Mouse (Mus musculus): ENCODE measurements around the gene Rasal2. TPM values are rescaled to one million over a fixed set of nuclear protein-coding genes. Genes with fewer than 3 reads are reported as not detected.

The Rasal2 gene
- polyA plus RNA-seq, 1 experiment from 2014 or later = 13.7 TPM

DNA sequence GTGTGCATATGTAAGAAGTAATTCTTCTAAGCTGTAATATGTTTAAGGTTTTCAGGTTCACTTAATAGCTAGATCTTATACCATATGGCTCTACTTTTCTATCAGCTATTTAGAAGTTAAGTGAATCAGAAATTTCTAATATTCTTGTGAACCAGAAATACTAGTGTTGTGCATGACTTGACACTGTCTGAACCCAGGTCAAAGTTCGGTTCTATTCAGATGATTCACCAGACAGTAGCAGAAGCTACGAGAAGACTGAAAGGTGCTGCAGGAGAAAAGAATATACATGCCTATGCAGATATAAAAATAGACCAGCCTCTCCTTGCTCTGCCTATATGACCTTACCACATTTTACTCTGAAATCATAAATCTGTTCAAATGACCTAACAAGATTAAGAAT, 182.0 kb downstream of the Rasal2 start:
- Histone ChIP-seq H3K4me1 (ENCODE audit: control insufficient read depth, insufficient read depth, low read length) (0 out of 2 replicates have a peak, but pooled peaks cover 2% of the 10 kb centered on the region), H3K27ac (ENCODE audit: low read length) (no peak overlapping the region), H3K27me3 (ENCODE audit: control insufficient read depth, insufficient read depth, low read length) (no peaks in the 10 kb centered on the region), H3K9me3 (replicated peaks; ENCODE audit: control insufficient read depth, low read length) (no peaks in the 10 kb centered on the region), H3K36me3 (ENCODE audit: control insufficient read depth, insufficient read depth) (no peaks in the 10 kb centered on the region), H3K4me3 (ENCODE audit: low read length) (no peak overlapping the region), H3K4me2 (ENCODE audit: low read depth, low read length) (no peak overlapping the region), H3K9ac (ENCODE audit: low read length) (no peak overlapping the region)
- WGBS = 58% methylated on average over 2 of the region's 2 CpGs
- ATAC-seq (replicated peaks; ENCODE audit: extremely low read depth, insufficient read depth, low FRiP score) = no peak

DNA sequence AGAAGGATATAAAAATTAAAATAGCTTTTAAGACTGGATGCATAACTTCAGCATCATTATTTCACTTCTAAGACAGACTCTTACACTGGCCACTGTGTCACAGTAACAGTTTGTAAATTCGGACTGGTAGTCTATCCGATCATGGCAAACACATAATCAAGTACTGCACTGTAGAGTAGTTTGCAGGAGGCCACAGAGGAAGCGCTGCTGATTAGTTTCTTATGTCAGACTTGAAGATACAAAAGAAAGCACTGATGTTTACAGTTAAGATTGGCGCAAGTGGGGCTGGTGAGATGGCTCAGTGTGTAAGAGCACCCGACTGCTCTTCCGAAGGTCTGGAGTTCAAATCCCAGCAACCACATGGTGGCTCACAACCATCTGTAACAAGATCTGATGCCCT, 187.4 kb downstream of the Rasal2 start:
- Histone ChIP-seq H3K4me3 (ENCODE audit: low read length) (no peak overlapping the region), H3K9ac (ENCODE audit: low read length) (no peak overlapping the region), H3K4me1 (ENCODE audit: control insufficient read depth, insufficient read depth, low read length) (no peaks in the 10 kb centered on the region), H3K4me2 (ENCODE audit: low read depth, low read length) (no peak overlapping the region), H3K9me3 (replicated peaks; ENCODE audit: control insufficient read depth, low read length) (no peaks in the 10 kb centered on the region), H3K36me3 (ENCODE audit: control insufficient read depth, insufficient read depth) (no peaks in the 10 kb centered on the region), H3K27me3 (ENCODE audit: control insufficient read depth, insufficient read depth, low read length) (no peaks in the 10 kb centered on the region), H3K27ac (ENCODE audit: low read length) (no peak overlapping the region)
- WGBS = 94% methylated on average over 6 of the region's 6 CpGs
- ATAC-seq (replicated peaks; ENCODE audit: extremely low read depth, insufficient read depth, low FRiP score) = no peak

DNA sequence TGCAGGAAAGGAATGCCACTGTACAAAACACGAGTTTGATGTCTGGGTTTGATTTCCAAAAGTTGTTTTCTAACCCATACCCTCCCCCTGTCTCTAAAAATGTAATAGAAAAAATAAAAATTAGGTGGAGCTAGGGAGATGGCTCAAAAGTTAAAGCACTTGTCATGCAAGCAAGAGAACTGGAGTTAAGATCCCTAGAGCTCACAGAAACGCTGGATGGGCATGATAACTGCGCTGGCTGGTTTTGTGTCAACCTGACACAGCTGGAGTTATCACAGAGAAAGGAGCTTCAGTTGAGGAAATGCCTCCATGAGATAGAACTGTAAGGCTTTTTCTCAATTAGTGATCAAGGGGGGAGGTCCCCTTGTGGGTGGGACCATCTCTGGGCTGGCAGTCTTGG, 191.5 kb downstream of the Rasal2 start:
- H3K9me3 ChIP-seq (replicated peaks; ENCODE audit: control insufficient read depth, low read length) = no peaks in the 10 kb centered on the region
- H3K27me3 ChIP-seq (ENCODE audit: control insufficient read depth, insufficient read depth, low read length) = no peaks in the 10 kb centered on the region
- H3K4me3 ChIP-seq (ENCODE audit: low read length) = no peak overlapping the region
- no peaks in the 10 kb centered on the region for H3K4me1 ChIP-seq (ENCODE audit: control insufficient read depth, insufficient read depth, low read length)
- H3K9ac ChIP-seq (ENCODE audit: low read length) = no peak overlapping the region
- H3K27ac ChIP-seq (ENCODE audit: low read length) = no peak overlapping the region
- WGBS = 73% methylated on average over 3 of the region's 3 CpGs
- H3K36me3 ChIP-seq (ENCODE audit: control insufficient read depth, insufficient read depth) = no peaks in the 10 kb centered on the region
- no peak for ATAC-seq (replicated peaks; ENCODE audit: extremely low read depth, insufficient read depth, low FRiP score)
- H3K4me2 ChIP-seq (ENCODE audit: low read depth, low read length) = no peak overlapping the region

- WGBS = 87% methylated on average over 1 of the region's 1 CpGs
- Histone ChIP-seq H3K27me3 (ENCODE audit: control insufficient read depth, insufficient read depth, low read length) (no peaks in the 10 kb centered on the region), H3K4me3 (ENCODE audit: low read length) (no peak overlapping the region)
Observed at GRCm38 (mm10) chr1:157220466-157220865, 191.9 kb downstream of the Rasal2 start.

GRCm38 (mm10) chr1:157208754-157209153, 203.6 kb downstream of the Rasal2 start:
- no peak for ATAC-seq (replicated peaks; ENCODE audit: extremely low read depth, insufficient read depth, low FRiP score)
- Histone ChIP-seq H3K4me2 (ENCODE audit: low read depth, low read length) (no peak overlapping the region), H3K9ac (ENCODE audit: low read length) (no peak overlapping the region), H3K4me1 (ENCODE audit: control insufficient read depth, insufficient read depth, low read length) (peaks cover 10% of the 10 kb centered on the region), H3K36me3 (ENCODE audit: control insufficient read depth, insufficient read depth) (no peaks in the 10 kb centered on the region), H3K9me3 (replicated peaks; ENCODE audit: control insufficient read depth, low read length) (peaks cover 4% of the 10 kb centered on the region; the same call in 1 of the 2 replicates), H3K27ac (ENCODE audit: low read length) (no peak overlapping the region), H3K27me3 (ENCODE audit: control insufficient read depth, insufficient read depth, low read length) (no peaks in the 10 kb centered on the region), H3K4me3 (ENCODE audit: low read length) (no peak overlapping the region)
- 4% methylated on average over 1 of the region's 1 CpGs for WGBS

More at GRCm38 (mm10) chr1:157220466-157220865, 191.9 kb downstream of the Rasal2 start:
- Histone ChIP-seq H3K4me1 (ENCODE audit: control insufficient read depth, insufficient read depth, low read length) (no peaks in the 10 kb centered on the region), H3K27ac (ENCODE audit: low read length) (no peak overlapping the region), H3K4me2 (ENCODE audit: low read depth, low read length) (no peak overlapping the region), H3K9me3 (replicated peaks; ENCODE audit: control insufficient read depth, low read length) (no peaks in the 10 kb centered on the region), H3K36me3 (ENCODE audit: control insufficient read depth, insufficient read depth) (no peaks in the 10 kb centered on the region), H3K9ac (ENCODE audit: low read length) (no peak overlapping the region)
- no peak for ATAC-seq (replicated peaks; ENCODE audit: extremely low read depth, insufficient read depth, low FRiP score)

GRCm38 (mm10) chr1:157205685-157206084, 206.7 kb downstream of the Rasal2 start:
- H3K27me3 ChIP-seq (ENCODE audit: control insufficient read depth, insufficient read depth, low read length) = no peaks in the 10 kb centered on the region
- H3K27ac ChIP-seq (ENCODE audit: low read length) = no peak overlapping the region
- H3K4me1 ChIP-seq (ENCODE audit: control insufficient read depth, insufficient read depth, low read length) = peaks cover 10% of the 10 kb centered on the region
- no peaks in the 10 kb centered on the region for H3K36me3 ChIP-seq (ENCODE audit: control insufficient read depth, insufficient read depth)
- H3K4me2 ChIP-seq (ENCODE audit: low read depth, low read length) = no peak overlapping the region
- H3K9ac ChIP-seq (ENCODE audit: low read length) = no peak overlapping the region
- no peaks in the 10 kb centered on the region for H3K9me3 ChIP-seq (replicated peaks; ENCODE audit: control insufficient read depth, low read length)
- WGBS = 46% methylated on average over 4 of the region's 4 CpGs
- ATAC-seq (replicated peaks; ENCODE audit: extremely low read depth, insufficient read depth, low FRiP score) = no peak
- no peak overlapping the region for H3K4me3 ChIP-seq (ENCODE audit: low read length)

- Histone ChIP-seq H3K36me3 (ENCODE audit: control insufficient read depth, insufficient read depth) (no peaks in the 10 kb centered on the region), H3K27ac (ENCODE audit: low read length) (no peak overlapping the region), H3K4me1 (ENCODE audit: control insufficient read depth, insufficient read depth, low read length) (peaks cover 17% of the 10 kb centered on the region; the same call in 1 of the 2 replicates), H3K9ac (ENCODE audit: low read length) (no peak overlapping the region), H3K27me3 (ENCODE audit: control insufficient read depth, insufficient read depth, low read length) (no peaks in the 10 kb centered on the region), H3K4me3 (ENCODE audit: low read length) (no peak overlapping the region), H3K9me3 (replicated peaks; ENCODE audit: control insufficient read depth, low read length) (no peaks in the 10 kb centered on the region), H3K4me2 (ENCODE audit: low read depth, low read length) (no peak overlapping the region)
- 40% methylated on average over 3 of the region's 3 CpGs for WGBS
- ATAC-seq (replicated peaks; ENCODE audit: extremely low read depth, insufficient read depth, low FRiP score) = no peak
Observed at GRCm38 (mm10) chr1:157183043-157183442, 229.4 kb downstream of the Rasal2 start.

DNA sequence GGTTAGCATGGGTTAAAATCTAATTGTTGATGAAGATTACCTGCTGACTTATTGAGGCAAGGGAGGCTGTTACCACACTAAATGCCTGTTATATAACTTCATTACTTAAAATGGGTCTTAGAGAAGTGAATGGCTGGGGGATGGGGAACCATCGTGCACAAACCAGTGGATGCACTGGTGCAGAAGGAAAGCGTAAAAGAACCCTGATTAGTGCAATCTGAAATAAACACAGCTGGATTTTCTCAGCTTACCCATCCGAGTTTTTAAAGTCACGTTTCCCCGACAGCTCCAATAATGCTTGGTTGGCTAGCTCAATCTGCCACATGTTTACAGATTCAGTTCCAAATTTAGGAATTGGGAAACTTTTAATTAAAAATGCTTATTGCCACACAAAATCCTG, 230.0 kb downstream of the Rasal2 start:
- no peak overlapping the region for H3K4me3 ChIP-seq (ENCODE audit: low read length)
- H3K4me1 ChIP-seq (ENCODE audit: control insufficient read depth, insufficient read depth, low read length) = peaks cover 17% of the 10 kb centered on the region; the same call in 1 of the 2 replicates
- no peak overlapping the region for H3K4me2 ChIP-seq (ENCODE audit: low read depth, low read length)
- H3K9me3 ChIP-seq (replicated peaks; ENCODE audit: control insufficient read depth, low read length) = no peaks in the 10 kb centered on the region
- H3K27me3 ChIP-seq (ENCODE audit: control insufficient read depth, insufficient read depth, low read length) = no peaks in the 10 kb centered on the region
- no peak overlapping the region for H3K27ac ChIP-seq (ENCODE audit: low read length)
- H3K36me3 ChIP-seq (ENCODE audit: control insufficient read depth, insufficient read depth) = no peaks in the 10 kb centered on the region
- H3K9ac ChIP-seq (ENCODE audit: low read length) = no peak overlapping the region
- WGBS = 62% methylated on average over 5 of the region's 5 CpGs
- no peak for ATAC-seq (replicated peaks; ENCODE audit: extremely low read depth, insufficient read depth, low FRiP score)

- Histone ChIP-seq H3K4me1 (ENCODE audit: control insufficient read depth, insufficient read depth, low read length) (peaks cover 20% of the 10 kb centered on the region), H3K27ac (ENCODE audit: low read length) (no peak overlapping the region)
Observed at GRCm38 (mm10) chr1:157181081-157181480, 231.3 kb downstream of the Rasal2 start.

More at GRCm38 (mm10) chr1:157181081-157181480, 231.3 kb downstream of the Rasal2 start:
- H3K4me2 ChIP-seq (ENCODE audit: low read depth, low read length) = no peak overlapping the region
- H3K4me3 ChIP-seq (ENCODE audit: low read length) = no peak overlapping the region
- no peak overlapping the region for H3K9ac ChIP-seq (ENCODE audit: low read length)
- no peak for ATAC-seq (replicated peaks; ENCODE audit: extremely low read depth, insufficient read depth, low FRiP score)
- no peaks in the 10 kb centered on the region for H3K9me3 ChIP-seq (replicated peaks; ENCODE audit: control insufficient read depth, low read length)
- H3K36me3 ChIP-seq (ENCODE audit: control insufficient read depth, insufficient read depth) = no peaks in the 10 kb centered on the region
- H3K27me3 ChIP-seq (ENCODE audit: control insufficient read depth, insufficient read depth, low read length) = no peaks in the 10 kb centered on the region

Data from heart, embryonic 16.5 days (tissue).